Mouse (Mus musculus): ENCODE results near the gene Kif3a.

DNA sequence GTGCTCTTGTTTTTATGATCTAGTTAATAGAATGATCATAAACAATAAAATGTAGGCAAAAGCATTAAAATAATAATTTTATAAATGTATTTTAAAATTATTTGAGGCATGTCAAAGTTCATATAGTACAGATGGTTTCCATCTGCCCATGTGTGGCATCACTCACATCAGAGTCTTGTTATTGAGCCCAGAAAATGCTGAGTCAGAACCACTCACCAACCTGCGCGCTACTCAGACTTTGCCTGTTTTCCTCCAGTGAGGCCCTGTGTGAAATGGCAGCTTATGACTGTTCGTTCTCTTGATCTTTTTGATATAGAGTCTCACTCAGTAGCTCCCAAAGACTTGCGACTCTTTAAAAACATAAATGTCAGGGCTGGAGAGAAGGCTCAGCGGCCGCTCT is 18.3 kb downstream of the Kif3a start:
- TF ChIP-seq POLR2A (IDR thresholded peaks at IDR 0.05; ENCODE audit: borderline replicate concordance, control insufficient read depth, low read depth, low read length), result no peak
- TF ChIP-seq CTCF (IDR thresholded peaks at IDR 0.05; ENCODE audit: control insufficient read depth, insufficient read depth, low read length), result no peak

Data from bone marrow, adult 2 months (tissue).